Mouse (Mus musculus) left cerebral cortex, postnatal 4 days (tissue): ENCODE data around the gene Nanos1. TPM values are rescaled to one million over a fixed set of nuclear protein-coding genes. Genes with fewer than 3 reads are reported as not detected.

Experiments
- DNase-seq: peaks from one replicate; pipeline ENCODE4 v3.0.0-alpha.2; 2022
- intact Hi-C: fragments of 180-260 bp; cut with DNase I; formaldehyde crosslinking; loops from one replicate; pipeline ENCODE4 v1.15.1; 2025
- microRNA-seq: library from miRNA; unstranded; fragments of <30 nt; microRNA quantifications from one replicate; pipeline ENCODE4 v1.2.0, GENCODE M21; 2022
- total RNA-seq, 2 experiments: library from RNA; stranded (reverse); gene quantifications; 2 replicates each; pipeline ENCODE4 v1.2.3; 2021

Gene Nanos1
- total RNA-seq, 2 experiments from 2014 or later = 16.2 to 17.0 TPM

GRCm38 (mm10) chr19:60787465-60788150 is 31.8 kb downstream of the Nanos1 start:
- intact Hi-C loops = no loop called here
- DNase-seq = no peak

DNA sequence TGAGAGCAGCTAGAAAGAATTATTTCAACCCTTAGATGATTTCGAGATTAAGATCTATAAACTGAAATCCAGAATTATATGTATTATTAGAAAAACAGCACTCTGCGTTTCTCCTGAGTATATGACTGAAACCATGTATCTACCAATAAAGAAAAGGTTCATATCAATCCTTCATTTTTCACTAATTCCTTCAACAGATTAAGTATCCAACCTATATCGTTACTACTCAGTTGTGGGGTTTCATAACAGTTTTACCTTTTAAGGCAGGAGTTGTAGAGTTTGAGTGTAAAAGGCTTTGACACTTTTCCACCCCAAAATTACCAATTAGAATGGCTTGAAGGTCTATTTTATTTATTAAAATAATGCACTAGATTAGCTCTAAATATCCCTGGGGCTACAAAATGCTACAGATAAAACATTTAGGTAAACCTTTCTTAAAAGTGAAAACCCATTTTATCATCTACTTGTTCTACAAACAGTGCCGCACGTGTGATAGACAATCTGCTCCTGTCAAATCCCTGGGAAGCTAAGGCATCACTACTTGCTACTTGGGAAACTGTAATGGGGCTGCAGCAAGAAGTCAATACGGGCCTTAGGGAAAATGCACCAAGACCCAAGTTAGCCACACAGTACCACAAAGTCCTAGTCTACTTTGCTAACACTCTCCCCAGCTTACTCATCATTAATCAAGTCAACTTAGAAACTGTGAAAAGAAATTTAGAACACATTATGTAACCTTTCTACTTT is 32.6 kb downstream of the Nanos1 start:
- intact Hi-C loops = no loop called here

DNA sequence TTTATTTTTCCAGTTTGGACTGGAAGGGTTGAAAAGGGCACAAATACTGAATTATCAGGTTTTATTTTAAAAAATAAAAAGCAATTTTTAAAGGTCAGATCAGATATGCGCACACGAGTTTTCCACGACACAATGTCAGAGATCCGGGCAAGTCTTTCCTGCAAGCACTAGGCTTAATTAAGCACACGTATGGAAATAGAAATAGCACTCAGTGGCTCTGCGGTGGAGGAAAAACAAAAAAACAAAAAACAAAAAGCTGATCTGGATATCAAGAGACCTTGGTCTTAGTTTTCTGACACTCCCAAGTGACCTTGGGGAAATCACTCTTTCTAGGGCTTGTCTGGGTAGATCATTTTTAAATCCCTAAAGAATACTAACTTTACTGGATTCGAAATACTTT is 33.7 kb downstream of the Nanos1 start:
- intact Hi-C loops = no loop called here
- DNase-seq = no peak

More for the DNA sequence above, 32.6 kb downstream of the Nanos1 start:
- no peak for DNase-seq

- peak; percentile 64 for DNase-seq
- intact Hi-C loops = no loop called here
These were observed 34.2 kb downstream of the Nanos1 start for GRCm38 (mm10) chr19:60789919-60790506.

DNA sequence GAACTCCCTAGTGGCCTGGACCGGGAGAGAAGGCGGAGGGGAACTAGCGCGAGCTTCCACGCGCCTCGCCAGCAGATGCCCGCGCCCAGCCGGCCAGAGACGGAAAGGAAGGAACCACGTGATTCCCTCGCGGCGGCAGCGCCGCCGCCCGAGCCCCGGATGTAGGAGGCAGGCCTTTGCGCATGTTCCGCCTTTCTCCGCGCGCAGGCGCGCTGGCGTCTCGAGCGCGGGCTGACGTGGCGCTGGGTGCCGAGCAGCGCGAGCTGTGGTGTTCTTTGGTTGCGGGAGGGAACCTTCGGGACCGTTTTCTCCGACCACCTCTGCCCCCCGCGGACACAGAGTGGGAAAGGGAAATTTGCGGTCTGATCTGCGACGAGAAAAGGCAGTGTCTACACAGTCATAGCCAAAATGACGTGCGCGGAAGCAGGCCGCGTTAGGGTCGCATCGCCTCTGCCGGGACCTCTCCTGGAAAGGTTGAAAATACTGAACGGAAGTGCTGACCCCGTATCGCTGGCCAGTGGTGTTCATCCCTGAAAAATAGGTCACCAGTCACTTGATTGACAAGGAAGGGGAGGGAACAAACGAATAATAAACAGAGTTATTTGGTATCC is 34.9 kb downstream of the Nanos1 start, which contains the start of gene Eif3a:
Gene Eif3a, minus strand, starts transcription at position 108 of the 611 bp plus-strand sequence.
- DNase-seq = peak; percentile 97
- intact Hi-C loops = no loop called here

DNA sequence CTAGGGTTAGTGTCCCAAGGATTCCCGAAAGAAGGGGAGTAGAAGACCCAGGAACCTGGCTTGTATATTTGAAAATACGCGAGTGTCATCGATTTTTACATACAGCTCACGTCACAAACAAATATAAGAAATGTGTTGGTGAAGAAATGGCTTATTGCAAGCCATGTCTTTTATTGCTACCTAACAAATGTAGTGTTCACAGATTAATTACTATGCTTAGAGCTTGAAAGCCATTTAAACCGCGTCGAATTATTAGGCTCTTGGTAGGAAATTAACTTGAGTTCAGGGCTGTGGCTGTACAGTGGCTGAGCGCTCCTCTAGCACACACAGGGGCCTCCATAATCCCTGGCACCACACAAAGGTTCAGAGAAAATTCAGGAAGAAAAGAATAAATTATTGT is 35.4 kb downstream of the Nanos1 start:
- intact Hi-C loops = no loop called here
- DNase-seq = no peak

DNA sequence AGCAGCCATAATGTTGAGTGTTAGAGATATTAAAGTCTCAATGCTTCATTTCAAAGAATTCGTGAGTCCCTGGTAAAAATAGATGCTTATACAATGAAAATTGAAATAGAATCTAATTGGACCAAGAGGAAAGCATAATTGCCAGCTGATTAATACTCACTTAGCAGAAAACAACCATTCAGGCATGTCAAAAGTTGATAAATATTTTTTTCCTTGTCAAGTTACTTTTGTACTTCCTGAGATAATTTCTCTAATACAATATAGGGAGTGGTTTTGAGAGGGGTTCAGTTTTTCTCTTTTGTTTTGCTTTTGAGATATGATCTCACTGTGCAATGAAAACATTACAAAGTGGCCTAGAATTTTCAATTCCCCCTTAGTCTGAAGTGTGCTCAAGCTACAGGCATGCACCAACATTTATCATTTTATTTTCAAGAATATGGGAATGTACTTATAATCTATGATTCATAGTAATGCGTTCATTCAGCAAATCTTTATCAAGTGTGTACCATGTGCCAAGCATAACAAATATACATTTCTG is 37.5 kb downstream of the Nanos1 start:
- intact Hi-C loops = no loop called here
- no peak for DNase-seq

DNA sequence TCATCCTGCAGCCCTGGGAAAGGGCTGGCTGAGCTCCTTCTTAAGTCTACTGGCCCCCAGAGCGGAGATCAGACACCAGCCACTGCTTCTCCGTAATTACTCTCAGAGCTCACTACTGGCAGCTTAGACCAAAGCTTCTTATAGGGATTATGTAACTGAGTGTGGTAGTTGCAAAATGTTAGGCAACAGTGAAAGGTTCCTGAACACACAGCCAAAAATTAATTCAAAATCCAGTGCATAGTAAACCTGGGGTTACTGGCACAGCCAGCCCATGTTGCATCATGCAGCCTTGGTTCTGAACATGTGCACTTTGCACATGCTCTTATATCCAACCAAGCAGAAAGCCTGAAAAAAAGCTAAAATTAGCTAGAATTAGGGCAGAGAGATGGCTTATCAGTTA is 39.5 kb downstream of the Nanos1 start:
- DNase-seq = no peak
- intact Hi-C loops = no loop called here

- DNase-seq = no peak
- intact Hi-C loops = no loop called here
These were observed 41.6 kb downstream of the Nanos1 start for GRCm38 (mm10) chr19:60797415-60797814.

- intact Hi-C loops = no loop called here
- no peak for DNase-seq
These were observed 44.2 kb downstream of the Nanos1 start for GRCm38 (mm10) chr19:60799867-60800569.

DNA sequence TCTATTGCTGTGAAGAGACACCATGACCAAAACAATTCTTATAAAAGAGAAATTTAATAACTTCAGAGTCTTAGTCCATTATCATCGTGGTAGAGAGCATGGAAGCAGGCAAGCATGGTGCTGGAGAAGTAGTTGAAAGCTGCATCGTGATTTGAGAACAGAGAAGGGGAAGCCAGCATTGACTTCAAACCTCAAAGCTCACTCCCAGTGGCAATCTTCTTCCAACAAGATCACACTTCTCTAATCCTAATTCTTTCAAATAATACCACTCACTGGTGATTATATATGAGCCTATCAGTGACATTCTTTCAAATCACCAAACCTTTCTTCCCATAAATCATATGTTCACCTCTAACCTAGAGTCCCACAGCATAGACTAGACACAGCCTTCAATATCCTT is 49.1 kb downstream of the Nanos1 start:
- intact Hi-C loops = no loop called here
- no peak for DNase-seq

Small RNA genes within 50 kb of the gene (microRNA-seq; reads per million reads assigned to microRNA genes)
- gene mmu-mir-3084-1 = not detected

Other genes starting within 250 kb of the Nanos1 start
- gene Cacul1, start 175.0 kb upstream of the Nanos1 start, total RNA-seq = 10 to 100 TPM; 44.1 to 49.1 TPM
- 100 to 1,000 TPM; 142 to 157 TPM for gene Eif3a, start 34.7 kb downstream of the Nanos1 start, total RNA-seq
- 10 to 100 TPM; 32.4 to 33.5 TPM for gene Fam45a, start 55.6 kb downstream of the Nanos1 start, total RNA-seq
- gene Sfxn4, start 105.5 kb downstream of the Nanos1 start, total RNA-seq = 10 to 100 TPM in 1 of 2 experiments, 1 to 10 TPM in 1; 9.5 to 11.2 TPM
- gene Prdx3, start 118.6 kb downstream of the Nanos1 start, total RNA-seq = 10 to 100 TPM; 76.1 to 78.4 TPM
- gene Grk5, start 133.8 kb downstream of the Nanos1 start, total RNA-seq = 10 to 100 TPM; 21.5 to 22.2 TPM